Mouse (Mus musculus) granulocyte monocyte progenitor cell, adult 5-6 weeks (primary cell): ENCODE results near the gene Gmpr2. TPM values are rescaled to one million over a fixed set of nuclear protein-coding genes. Genes with fewer than 3 reads are reported as not detected.

Experiments
- ATAC-seq: replicated peaks from 2 replicates; pipeline ENCODE4 v1.8.0; 2016; ENCODE audit warnings: mild to moderate bottlenecking, moderate TSS enrichment, inconsistent platforms; ENCODE audit not compliant: poor library complexity, severe bottlenecking
- total RNA-seq, 2 experiments: library from RNA; stranded (forward) in 1 of 2; stranded (reverse) in 1 of 2; fragments of 200-712, 200-1000 nt in 1 of 2; fragments of >200 nt in 1 of 2; fragmentation: Nextera tagmentation in 1 of 2; gene quantifications; 2 replicates each; pipeline ENCODE4 v1.2.3; 2014 to 2017

Gmpr2 gene
- total RNA-seq (2014; fragmentation: Nextera tagmentation) (33.9 and 37.7 TPM in 2 replicates), total RNA-seq (2017) (47.1 and 57.0 TPM in 2 replicates)

DNA sequence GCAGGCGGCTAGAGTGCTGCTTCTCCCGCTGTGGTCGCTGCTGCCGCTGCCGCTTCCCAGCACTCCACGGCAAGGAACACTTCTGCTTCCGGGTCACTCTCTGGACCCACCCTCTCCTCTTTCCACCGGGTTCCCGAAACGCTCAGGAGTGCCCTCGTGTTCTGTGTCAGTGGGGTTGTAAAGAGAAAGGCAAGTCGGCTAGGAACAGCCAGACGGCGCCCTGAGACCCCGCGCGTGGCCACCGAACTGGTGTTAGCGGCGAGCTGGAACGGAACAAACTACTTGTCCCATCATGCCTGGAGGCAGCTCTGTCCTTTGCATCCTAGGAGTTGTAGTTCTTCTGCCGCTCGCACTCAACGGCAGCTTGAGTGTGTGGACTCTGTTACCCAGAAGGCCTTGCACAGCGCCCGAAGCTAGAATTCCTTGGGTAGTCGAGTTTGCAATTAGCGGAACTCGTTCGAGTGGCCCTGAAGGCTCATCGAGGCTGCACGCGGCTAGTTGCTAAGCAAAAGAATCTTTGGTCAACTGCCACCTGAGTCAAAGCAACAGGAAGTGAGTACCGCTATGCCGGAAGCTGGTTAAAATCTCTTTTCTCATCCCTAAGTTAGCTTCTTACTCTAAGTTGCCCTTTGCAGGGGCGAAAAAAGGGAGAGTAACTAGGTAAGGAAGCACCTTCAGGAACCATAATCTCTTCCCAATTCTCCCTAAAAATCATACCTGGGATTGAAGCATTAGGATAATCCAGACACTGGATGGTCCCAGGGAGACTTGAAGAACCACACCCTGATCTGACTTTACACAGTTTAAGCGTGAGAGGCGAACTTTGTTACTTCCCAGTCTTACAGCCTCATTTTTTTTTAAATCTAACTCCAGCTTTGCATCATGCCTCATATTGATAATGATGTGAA, at the start of gene Gmpr2, which contains the start of gene Nedd8:
Gene Gmpr2, plus strand, starts transcription at position 109 of the 908 bp plus-strand sequence.
Gene Nedd8, minus strand, starts transcription at position 292 of the 908 bp plus-strand sequence.
- ATAC-seq: peak; percentile 97

DNA sequence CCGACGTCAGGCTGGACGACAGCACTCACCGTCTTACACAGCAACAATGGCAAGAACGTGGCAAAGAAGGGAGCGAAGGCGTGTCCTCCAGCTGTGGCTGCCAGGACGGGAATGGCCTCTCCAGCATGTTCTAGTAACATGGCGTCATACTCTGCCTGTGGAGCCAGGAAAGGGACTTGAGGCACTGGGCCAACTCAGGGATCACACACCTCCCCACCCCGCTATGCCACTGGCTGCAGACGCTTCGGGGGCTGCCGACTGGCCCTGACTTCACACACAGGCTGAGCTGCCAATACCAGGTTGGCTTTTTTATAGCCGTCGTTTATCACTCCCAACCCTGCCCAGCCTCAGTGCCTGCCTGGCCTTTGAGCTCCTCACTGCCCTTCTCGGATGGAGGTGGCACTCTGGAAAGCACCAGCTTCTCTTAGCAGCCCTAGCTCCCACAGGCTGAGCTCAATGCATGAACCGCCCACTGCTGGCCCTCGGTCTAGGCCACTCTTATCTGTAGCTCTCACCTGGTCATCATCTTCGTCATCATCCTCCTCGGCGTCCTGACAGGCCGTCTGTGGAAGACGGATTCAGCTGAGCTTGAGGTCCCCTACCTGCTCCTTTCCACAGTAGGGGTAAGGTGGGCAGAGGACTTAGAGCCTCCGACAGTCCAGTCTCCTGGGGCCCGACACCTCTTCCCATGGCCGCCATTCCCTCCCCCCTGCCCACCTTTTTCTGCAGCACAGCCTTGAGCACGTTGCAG, 43.5 kb upstream of the Gmpr2 start:
- no peak for ATAC-seq

DNA sequence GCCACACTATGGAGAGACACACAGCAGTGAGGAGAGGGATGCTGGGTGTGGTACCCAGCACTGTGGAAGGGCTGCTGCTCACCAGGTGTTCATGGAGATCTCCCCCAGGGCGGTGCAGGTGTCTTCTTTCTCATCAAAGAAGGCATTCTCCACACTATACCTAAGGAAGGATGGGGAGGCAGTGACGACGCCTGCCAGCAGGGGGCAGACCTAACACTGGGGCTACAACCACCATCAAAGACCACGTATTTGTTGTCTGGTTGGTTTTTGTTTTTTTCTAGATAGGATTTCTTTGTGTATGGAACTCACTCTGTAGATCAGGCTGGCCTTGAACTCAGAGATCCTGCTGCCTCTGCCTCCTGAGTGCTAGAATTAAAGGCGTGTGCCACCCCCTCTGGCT, 42.4 kb upstream of the Gmpr2 start:
- peak; percentile 68 for ATAC-seq

DNA sequence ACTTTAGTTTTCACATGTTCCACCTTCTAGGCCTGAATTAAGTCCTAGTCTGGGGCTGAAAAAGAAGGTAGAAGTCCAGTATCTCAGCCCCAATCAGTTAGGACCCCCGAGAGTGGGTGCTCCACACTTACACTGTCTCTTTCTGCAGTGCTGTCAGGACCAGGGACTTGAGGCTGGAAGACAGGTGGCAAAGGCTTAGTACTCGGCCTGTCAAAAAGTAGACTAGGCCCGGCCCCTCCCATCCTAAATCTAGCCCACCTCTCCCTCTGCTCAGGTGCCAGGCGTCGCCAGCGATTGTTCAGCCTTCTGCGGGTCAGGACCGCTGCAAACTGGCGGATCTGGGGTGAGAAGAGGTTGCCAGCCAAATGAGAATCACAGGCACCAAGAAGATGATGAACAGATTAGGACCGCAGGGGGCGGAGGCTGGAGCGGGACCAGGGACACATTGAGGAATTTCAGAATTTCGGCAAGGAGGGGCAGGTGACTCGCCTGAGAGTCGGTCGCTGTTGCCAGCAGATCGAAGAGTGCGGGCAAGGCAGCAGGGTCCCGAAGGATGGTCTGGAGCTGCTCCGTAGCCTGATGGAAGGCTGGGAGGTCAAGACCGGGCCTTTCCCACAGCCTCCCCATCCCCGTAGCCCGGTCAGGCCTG, 36.7 kb upstream of the Gmpr2 start:
- no peak; the same call in 1 of the 2 replicates for ATAC-seq

DNA sequence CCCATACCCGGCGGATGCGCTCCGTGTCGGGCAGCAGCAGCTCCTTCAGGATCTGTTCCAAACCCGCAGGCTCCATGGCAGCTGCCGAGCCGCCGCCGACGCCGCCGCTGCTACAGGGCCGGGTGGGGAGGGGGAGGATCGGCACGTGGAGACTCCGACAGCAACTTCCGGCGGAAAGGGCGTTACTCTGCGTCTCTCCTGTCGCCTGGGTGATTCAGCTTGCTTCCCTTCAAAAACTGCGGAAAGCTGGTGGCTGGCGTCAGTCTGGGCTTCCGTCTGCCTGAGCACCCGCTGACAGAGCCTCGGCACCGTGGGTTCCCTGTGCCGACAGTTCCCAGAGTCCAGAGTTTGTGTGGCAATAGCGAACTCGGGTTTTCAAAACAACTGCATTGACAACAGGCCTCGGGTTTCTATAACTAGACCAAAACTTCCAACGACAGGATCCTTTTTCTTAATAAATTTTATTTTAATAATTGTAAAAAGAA, 36.2 kb upstream of the Gmpr2 start, which contains the start of gene Ipo4:
Gene Ipo4, minus strand, starts transcription at position 435 of the 485 bp plus-strand sequence.
- ATAC-seq: peak; percentile 95

DNA sequence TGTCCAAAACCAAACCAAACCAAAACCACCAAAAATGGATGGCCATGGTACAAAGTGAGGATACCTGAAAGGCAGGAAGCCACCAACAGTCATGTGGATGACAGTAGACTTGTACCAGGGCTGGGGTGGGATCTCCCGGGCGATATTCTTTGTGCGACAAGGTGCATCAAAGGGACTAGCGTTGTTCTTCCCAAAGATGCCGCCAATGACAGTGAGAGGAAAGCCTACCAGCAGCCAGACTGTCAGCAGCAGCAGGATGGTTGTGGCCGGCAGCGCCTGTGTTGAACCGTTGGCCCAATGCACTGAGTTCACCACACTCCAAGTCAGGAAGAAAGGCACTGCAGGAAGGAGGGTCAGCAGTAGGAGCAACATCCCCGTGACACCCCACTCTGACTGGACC, 33.9 kb upstream of the Gmpr2 start, which contains the start of gene Gm49378:
Gene Gm49378, minus strand, starts transcription at position 101 of the 400 bp plus-strand sequence.
- ATAC-seq: no peak

DNA sequence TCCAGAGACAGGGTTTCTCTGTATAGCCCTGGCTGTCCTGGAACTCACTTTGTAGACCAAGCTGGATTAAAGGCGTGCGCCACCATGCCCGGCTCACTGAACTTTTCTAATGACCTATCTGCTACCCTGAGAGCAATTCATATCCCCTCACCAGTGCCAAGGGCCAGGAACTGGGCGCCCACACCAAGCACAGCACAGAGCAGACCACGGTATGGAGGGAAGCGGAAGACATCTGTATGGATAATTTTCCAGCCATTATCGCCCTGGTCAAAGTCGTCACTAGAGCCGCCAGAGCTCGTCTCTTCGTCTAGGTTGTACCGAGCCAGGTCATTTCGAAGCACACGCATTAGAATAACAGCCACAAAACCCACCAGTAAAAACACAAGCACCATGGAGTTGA, 30.9 kb upstream of the Gmpr2 start:
- no peak for ATAC-seq

DNA sequence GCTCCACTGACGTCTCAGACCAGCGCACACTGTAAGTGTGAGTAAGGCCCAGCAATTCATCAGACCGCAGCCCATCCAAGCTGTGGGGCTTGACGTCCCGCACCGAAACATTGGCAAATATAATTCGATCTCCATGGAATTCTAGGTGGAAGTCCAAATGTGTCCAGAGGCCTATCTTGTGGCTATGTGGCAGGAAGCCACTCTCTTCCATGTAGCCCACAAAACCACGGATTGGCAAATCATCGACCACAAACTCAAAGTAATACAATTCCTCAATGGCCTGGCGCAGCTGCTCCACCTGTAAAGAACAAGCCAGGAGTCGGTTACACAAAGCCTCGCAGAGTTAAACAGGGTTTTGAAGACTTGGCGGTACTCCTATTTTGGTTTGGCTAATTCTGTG, 30.4 kb upstream of the Gmpr2 start:
- ATAC-seq: no peak

DNA sequence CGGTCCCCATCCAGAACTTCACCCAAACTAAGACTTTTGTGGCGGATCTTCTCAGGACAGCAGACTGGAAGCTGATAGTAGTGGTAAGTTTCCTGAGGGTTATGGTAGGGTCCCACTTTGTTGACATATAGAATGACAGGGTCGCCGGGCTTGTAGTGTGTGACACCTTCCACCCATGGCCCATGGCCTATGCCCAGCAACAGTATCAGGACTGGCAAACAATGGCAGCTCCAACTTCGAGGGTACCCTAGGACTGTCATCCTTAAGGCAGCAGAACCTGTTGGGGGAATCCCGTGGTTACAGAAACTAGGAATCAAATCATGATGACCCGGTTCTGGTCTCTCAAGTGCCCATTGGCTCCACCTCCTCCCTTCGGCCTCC, 29.1 kb upstream of the Gmpr2 start:
- ATAC-seq: no peak

DNA sequence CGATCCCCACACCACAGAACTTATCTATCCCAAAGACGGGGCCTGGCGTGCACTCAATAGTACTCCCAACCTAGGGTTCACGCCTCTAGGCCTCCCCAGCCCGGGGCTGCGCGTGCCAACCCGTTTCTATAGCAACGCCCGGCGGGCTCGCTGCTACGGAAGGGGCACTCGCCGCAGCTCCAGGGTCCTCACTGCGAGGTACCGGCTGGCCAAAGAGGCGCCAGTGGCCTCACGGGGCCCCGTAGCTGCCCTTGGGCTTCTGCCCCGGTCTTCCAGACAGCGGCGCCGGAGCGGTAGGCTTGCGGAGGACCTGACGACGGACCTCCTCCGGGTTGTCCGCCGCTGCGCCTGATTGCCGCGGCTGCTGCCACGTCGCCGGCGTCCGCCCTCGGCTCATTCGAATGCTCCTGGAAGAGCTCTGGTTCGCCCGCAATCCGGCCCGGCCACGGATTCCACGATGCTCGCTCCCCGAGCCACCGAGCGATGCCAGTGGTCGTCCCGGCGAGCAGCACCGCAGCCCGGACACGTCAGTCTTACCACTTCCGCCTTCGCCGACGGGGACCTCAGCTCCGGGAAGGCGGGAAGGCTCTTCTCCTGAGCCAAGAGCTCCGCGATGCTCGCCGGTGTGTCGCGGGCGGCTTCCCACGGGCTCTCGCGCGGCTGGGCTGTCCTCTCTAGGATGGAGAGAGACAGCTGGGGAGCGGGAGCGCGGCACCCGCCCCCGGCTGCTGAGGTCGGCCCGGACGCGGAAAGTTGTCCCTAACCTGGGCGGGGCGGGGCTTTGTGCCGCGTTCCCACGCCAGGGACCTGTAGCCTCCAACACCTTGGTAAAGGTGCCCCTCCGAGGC, 28.5 kb upstream of the Gmpr2 start, which contains the start of gene Tm9sf1:
Gene Tm9sf1, minus strand, starts transcription at position 747 of the 848 bp plus-strand sequence.
- peak; percentile 85 for ATAC-seq

DNA sequence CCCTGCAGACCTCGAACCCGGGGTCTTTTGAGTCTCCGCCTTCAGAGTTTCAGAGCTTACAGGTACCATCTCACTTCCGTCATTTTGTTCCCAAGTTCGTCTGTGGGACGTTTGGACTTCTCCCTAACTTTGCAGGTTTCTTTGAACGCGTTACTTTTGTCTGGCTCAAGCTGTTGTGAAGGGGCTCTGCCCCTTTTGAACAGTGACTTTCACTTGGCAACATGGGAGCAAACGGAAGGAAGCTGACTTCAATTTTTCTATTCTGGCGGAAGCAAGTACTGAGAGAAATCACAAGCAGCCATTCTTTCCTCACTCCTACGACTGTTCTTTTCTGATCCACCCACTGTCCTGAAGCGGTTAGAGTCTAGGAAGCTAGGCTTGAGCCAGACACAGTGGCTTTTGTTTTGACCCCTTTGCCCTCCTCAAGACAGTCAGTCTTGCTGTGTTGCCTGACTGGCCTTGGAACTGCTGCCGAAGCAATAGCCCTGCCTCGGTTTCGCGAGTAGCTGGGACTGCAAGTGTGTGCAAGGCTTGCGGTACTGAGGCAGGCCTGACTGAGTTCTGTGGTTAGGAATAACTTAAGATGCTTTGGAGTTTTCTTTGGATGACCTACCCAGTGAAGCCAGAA, 27.4 kb upstream of the Gmpr2 start:
- ATAC-seq: peak; percentile 13

DNA sequence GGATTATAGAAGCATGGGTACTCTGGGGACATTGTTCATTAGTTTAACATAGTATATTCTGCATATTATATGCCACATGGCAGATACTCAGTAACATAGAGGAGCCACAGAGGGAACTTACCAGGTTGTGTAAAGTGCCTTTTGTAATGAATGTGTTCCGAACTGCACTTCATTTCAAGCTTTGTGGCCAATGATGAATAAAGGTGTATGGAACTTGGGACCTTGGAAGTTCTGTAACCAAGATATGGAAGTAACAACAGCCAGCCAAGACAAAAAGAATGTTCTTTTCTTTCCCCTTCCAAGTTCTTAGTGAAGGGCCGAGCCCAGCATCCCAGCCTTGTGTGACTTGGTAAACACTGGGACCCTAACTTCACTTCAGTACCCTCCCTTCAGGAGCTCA, 21.9 kb upstream of the Gmpr2 start, which contains the start of gene Tssk4:
Gene Tssk4, plus strand, starts transcription at position 301 of the 400 bp plus-strand sequence.
- no peak for ATAC-seq

DNA sequence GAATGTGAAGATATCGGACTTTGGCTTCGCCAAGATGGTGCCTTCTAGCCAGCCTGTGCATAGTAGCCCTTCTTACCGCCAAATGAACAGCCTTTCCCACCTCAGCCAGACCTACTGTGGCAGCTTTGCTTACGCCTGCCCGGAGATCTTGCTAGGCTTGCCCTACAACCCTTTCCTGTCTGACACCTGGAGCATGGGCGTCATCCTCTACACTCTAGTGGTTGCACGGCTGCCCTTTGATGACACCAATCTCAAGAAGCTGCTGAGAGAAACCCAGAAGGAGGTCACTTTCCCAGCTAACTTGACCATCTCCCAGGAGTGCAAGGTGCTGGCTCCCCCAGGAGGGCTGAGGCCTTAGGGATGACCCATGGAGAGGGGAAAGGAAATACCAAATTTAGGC, 20.2 kb upstream of the Gmpr2 start:
- no peak for ATAC-seq

DNA sequence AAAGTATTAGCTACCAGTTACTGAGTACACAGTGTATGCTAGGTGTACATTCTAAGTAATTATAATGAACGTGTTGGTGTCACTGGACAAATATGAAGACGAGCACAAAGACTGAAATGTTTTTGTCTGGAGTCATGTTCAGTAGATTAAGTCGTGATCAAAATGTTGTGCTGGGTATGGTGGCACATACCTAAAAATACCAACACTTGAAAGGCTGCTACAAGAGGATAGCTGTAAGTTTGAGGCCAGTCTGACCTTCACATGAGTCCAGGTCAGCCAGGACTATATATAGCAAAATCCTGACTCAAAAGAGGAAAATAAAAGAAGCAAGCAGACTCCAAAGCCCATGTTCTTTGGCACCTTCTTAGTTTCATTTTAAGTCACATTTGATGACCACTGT, 14.8 kb upstream of the Gmpr2 start:
- ATAC-seq: no peak

DNA sequence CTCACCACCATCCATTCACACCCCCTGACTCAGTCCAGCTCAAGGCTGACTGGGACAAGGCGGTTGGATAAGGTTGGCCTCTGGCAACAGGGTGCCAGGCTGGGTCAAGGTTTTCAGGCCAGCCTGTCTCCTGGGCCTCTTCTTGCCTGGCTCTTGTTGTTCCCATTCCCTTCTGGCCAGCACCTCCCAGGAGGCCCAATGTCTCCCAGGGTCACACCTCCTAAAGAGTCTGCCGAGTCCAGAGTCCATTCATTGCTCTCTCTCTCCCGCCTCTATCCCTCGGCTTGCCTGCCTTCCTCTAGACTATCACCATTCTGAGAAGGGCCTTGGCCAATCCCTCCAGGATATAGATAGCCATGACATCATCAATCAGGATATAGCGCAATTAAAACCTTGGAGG, 13.7 kb upstream of the Gmpr2 start:
- no peak for ATAC-seq

DNA sequence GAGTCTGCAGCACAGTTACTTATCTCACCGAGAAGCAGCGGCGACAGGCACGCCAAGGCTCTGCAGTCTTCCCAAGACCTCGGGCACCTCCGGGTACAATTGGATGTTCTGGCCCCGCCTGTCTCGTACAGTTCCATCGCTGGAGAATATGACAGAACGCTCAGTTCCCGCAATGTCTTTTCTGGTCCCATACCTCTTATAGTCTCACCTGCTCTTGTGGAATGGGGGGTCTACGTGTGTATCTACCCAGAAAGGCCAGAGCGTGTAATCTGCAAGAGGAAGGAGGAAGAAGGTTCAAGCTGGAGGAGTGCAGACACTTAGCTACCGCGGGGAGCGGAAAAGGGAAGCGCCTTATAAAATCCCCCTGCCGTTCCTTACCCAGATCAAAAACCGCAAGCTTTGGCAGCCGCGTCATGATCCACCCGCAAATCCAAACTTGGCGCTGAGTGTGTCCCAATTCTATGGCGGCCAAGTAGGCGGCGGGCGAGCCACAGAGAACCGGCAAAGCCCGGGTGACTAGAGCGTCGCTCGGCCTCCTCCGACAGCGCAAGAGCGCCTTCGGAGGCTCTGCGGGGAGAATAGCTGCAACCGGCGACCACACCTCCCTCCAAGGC, 11.7 kb upstream of the Gmpr2 start, which contains the start of gene Mdp1:
Gene Mdp1, minus strand, starts transcription at position 549 of the 614 bp plus-strand sequence.
- peak; percentile 96 for ATAC-seq

DNA sequence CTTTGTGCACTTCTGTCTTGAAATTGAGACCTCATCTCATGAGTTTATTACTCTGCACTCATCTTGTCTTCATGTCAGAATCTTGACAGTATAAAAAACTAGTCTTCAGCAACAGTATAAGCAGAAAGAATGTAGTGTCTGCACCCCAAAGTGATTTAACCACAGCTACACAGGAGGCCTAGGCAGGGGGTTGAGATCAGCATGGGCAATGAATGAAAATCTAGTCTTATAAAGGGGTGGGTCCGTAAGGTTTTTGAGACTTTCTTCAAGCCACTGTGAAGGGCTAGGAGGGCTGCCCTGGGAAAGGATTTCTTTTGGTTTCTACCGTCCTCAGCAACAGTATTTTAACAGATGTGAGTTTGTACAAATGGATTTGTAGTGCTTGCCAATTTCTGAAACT, 11.1 kb upstream of the Gmpr2 start:
- peak; percentile 17; the same call in 1 of the 2 replicates for ATAC-seq

DNA sequence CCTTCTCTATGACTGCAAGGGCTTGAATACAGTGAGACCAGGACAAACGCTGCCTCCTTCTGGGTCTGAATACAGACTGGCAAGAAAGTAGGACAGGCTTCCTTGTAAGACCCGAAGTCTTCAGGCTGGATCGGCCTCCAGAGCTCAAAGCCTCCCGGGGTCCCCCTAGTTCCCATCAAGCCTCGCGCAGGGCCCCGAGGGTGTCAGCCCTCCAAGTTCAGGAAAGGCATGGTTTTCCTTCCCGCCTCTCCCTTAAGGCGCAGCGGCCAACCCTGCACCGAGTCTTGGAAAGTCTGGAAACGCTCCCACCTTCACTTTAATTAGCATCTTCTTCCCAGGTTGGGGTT, 282 bp upstream of the Gmpr2 start:
- peak; percentile 25 for ATAC-seq

DNA sequence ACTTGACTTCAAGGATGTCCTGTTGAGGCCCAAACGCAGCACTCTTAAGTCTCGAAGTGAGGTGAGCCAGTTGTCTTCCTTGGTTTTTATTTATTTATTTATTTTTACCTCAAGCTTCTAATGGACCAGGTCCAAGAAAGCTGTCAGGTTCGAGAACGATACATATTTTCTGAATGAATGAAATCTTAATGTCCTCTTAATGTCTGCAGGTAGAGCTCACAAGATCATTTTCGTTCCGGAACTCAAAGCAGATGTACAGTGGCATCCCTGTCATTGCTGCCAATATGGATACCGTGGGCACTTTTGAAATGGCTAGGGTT, 960 bp downstream of the Gmpr2 start:
- no peak for ATAC-seq
